ENCODE assay signal across 7 mouse cellular contexts in genomic region chr12:79322539-79322938, GRCm38 (mm10). TPM values are rescaled to one million over a fixed set of nuclear protein-coding genes. Genes with fewer than 3 reads are reported as not detected.
A peak's percentile ranks its signal among the peaks of the same experiment; 100 is the strongest.
DNase-seq lines count a peak whose midpoint lies in the region; ATAC-seq and TF ChIP-seq lines count a peak whose summit lies in the region.
"Not testable (repeated sequence)": the region's sequence is repeated elsewhere in the genome, so short reads cannot be mapped to it uniquely, and the experiment has no call there.

No protein-coding gene starts in this region.

- peaks cover 5 to 51% of the 10 kb centered on the region in 2 experiments for H3K36me3 ChIP-seq in CH12.LX (replicated peaks in 1 of 2; ENCODE audit: control insufficient read depth in 1 of 2, insufficient read depth in 1 of 2, low read length in 1 of 2)
- not testable (repeated sequence) for H3K36me3 ChIP-seq in liver, embryonic 14.5 days (replicated peaks; ENCODE audit: control insufficient read depth, insufficient read depth, low read depth); midbrain, postnatal 0 days (ENCODE audit: insufficient read depth, low read length)

- TF ChIP-seq CTCF in CH12.LX (conservative IDR thresholded peaks at IDR 0.05 in 1 of 2, IDR thresholded peaks at IDR 0.05 in 1 of 2; ENCODE audit: low read depth in 2 of 2, low read length in 2 of 2) = peak; percentile 42 to 65
- peak; percentile 28; the same call in 1 of the 2 replicates for TF ChIP-seq CTCF in cerebellum, adult 2 months (IDR thresholded peaks at IDR 0.05; ENCODE audit: borderline replicate concordance, insufficient read depth, low read depth, low read length)
- TF ChIP-seq CTCF in liver, embryonic 14.5 days (IDR thresholded peaks at IDR 0.05; ENCODE audit: low read depth) = peak; percentile 40; the same call in 1 of the 2 replicates
- TF ChIP-seq CTCF in midbrain, postnatal 0 days (IDR thresholded peaks at IDR 0.05) = peak; percentile 72

- not testable (repeated sequence) for TF ChIP-seq POLR2A in CH12.LX (IDR thresholded peaks at IDR 0.05; ENCODE audit: low read depth, low read length); cerebellum, adult 2 months (IDR thresholded peaks at IDR 0.05; ENCODE audit: borderline replicate concordance, insufficient read depth, low read length)

- ATAC-seq in liver, embryonic 14.5 days (ENCODE audit: insufficient read depth); midbrain, postnatal 0 days (ENCODE audit: low FRiP score): not testable (repeated sequence)

- WGBS in cerebellum, adult 2 months = 52% methylated on average over 2 of the region's 2 CpGs
- 47% methylated on average over 2 of the region's 2 CpGs for WGBS in liver, embryonic 14.5 days (ENCODE audit: insufficient replicate concordance)
- 71% methylated on average over 2 of the region's 2 CpGs for WGBS in midbrain, postnatal 0 days

- H3K4me2 ChIP-seq in CH12.LX (ENCODE audit: insufficient read depth, low read depth, poor library complexity, severe bottlenecking); liver, embryonic 14.5 days (ENCODE audit: low read depth); midbrain, postnatal 0 days (ENCODE audit: low read depth, low read length, poor library complexity, severe bottlenecking): not testable (repeated sequence)

- dilution Hi-C loops in CH12.LX (cut with MboI; ENCODE audit: extremely low pct_ligation_motif_present, extremely low pct_unique_long_range_greater_than_20kb, low sequenced_read_pairs) = not testable (repeated sequence)

- in situ Hi-C loops in CH12.LX (cut with MboI; ENCODE audit: low pct_ligation_motif_present, low pct_unique_long_range_greater_than_20kb, low sequenced_read_pairs) = not testable (repeated sequence)

- H3K27ac ChIP-seq in CH12.LX (ENCODE audit: insufficient read depth, low read depth); cerebellum, adult 2 months (ENCODE audit: insufficient read depth, low read length); liver, embryonic 14.5 days; midbrain, postnatal 0 days (ENCODE audit: low read depth, low read length): not testable (repeated sequence)

- not testable (repeated sequence) for TF ChIP-seq EP300 in CH12.LX (IDR thresholded peaks at IDR 0.05; ENCODE audit: low read length); liver, embryonic 14.5 days (IDR thresholded peaks at IDR 0.05; ENCODE audit: low read depth)

- not testable (repeated sequence) for H3K9me3 ChIP-seq in CH12.LX (replicated peaks; ENCODE audit: low read length); liver, embryonic 14.5 days (ENCODE audit: control insufficient read depth, low read length); midbrain, postnatal 0 days (ENCODE audit: low read length)

- not testable (repeated sequence) for H3K27me3 ChIP-seq in CH12.LX (replicated peaks); cerebellum, adult 2 months (ENCODE audit: control insufficient read depth, insufficient read depth, low read length); liver, embryonic 14.5 days (ENCODE audit: control insufficient read depth, insufficient read depth, low read length); midbrain, postnatal 0 days (ENCODE audit: insufficient read depth, low read length)

- peaks cover 4 to 20% of the 10 kb centered on the region in 2 experiments for H3K4me1 ChIP-seq in CH12.LX (ENCODE audit: control insufficient read depth in 1 of 2, insufficient read depth in 2 of 2)
- H3K4me1 ChIP-seq in cerebellum, adult 2 months (ENCODE audit: control insufficient read depth, insufficient read depth, low read length); liver, embryonic 14.5 days (replicated peaks; ENCODE audit: control insufficient read depth in 2 of 2, insufficient read depth in 2 of 2, low read length in 1 of 2); midbrain, postnatal 0 days (ENCODE audit: insufficient read depth, low read length): not testable (repeated sequence)

- H3K9ac ChIP-seq in CH12.LX (ENCODE audit: insufficient read depth, low read depth); liver, embryonic 14.5 days (replicated peaks); midbrain, postnatal 0 days (replicated peaks; ENCODE audit: low read length, poor library complexity, severe bottlenecking): not testable (repeated sequence)

- TF ChIP-seq RAD21 in CH12.LX (IDR thresholded peaks at IDR 0.05; ENCODE audit: low read depth, low read length) = peak; percentile 44

- not testable (repeated sequence) for H3K4me3 ChIP-seq in CH12.LX (replicated peaks in 1 of 3; ENCODE audit: low read depth in 2 of 3, low read length in 2 of 3, poor library complexity in 1 of 3); cerebellum, adult 2 months (replicated peaks; ENCODE audit: insufficient read depth, low read depth, low read length); liver, embryonic 14.5 days (ENCODE audit: insufficient read depth in 1 of 2, low read depth in 2 of 2, low read length in 2 of 2); midbrain, postnatal 0 days (ENCODE audit: low read depth, low read length)

- DNase-seq in CH12.LX (ENCODE audit: extremely low read depth) (peak; percentile 47), R1 (ENCODE audit: low read depth, low spot score) (peak; percentile 51)
- peak in 1 of 2 experiments; percentile 7 for DNase-seq in cerebellum, adult 2 months
- peak; percentile 28 for DNase-seq in forelimb bud, embryonic 11.5 days (ENCODE audit: low read depth, low spot score)
- peak; percentile 22 for DNase-seq in hindlimb bud, embryonic 11.5 days (ENCODE audit: extremely low spot score, low read depth, low spot score)
- peak in 1 of 3 experiments; percentile 22 for DNase-seq in liver, embryonic 14.5 days (ENCODE audit: low read depth in 3 of 3, low spot score in 3 of 3)
- DNase-seq in midbrain, postnatal 0 days (ENCODE audit: low spot score) = peak; percentile 73

- not testable (repeated sequence) for H3K79me2 ChIP-seq in CH12.LX (replicated peaks; ENCODE audit: control insufficient read depth, extremely low read depth, insufficient read depth, poor library complexity, severe bottlenecking)

TF ChIP-seq in CH12.LX, 34 proteins besides CTCF, POLR2A, EP300 and RAD21:
- TF ChIP-seq SMC3 (IDR thresholded peaks at IDR 0.05; ENCODE audit: low read depth, low read length) = peak; percentile 35

RNA-seq across cellular contexts. Expression of gene Rad51b, which starts 25.5 kb away (rescaled TPM):
- total RNA-seq in CH12.LX (2012; rRNA removed) (7.7 and 8.5 TPM in 2 replicates), CH12.LX (2014; rRNA removed) (8.6 and 9.6 TPM in 2 replicates)
- 5.9 and 6.5 TPM in 2 replicates for polyA plus RNA-seq in CH12.LX (2012; ENCODE audit: insufficient read length, low read depth)
- polyA plus RNA-seq in cerebellum, adult 2 months (2012; rRNA removed) = 0.23 and 0.44 TPM in 2 replicates
- polyA plus RNA-seq in liver, embryonic 14.5 days (2012; rRNA removed) = 1.6 and 2.3 TPM in 2 replicates
- polyA plus RNA-seq in liver, embryonic 14.5 days (2014; fragmentation: Nextera tagmentation; extraction: Ambion mirVana) = 5.1 and 5.5 TPM in 2 replicates
- 0.09 and 0.22 TPM in 2 replicates for total RNA-seq in midbrain, postnatal 0 days (2014; rRNA removed)
- 0.38 and 0.74 TPM in 2 replicates for polyA plus RNA-seq in midbrain, postnatal 0 days (2015; fragmentation: Nextera tagmentation; extraction: Ambion mirVana)

RNA-seq across cellular contexts. Expression of gene Zfyve26, which starts 26.4 kb away (rescaled TPM):
- total RNA-seq in CH12.LX (2012; rRNA removed) (16.1 and 19.1 TPM in 2 replicates), CH12.LX (2014; rRNA removed) (10.1 and 10.4 TPM in 2 replicates)
- polyA plus RNA-seq in CH12.LX (2012; ENCODE audit: insufficient read length, low read depth) = 24.8 and 27.8 TPM in 2 replicates
- polyA plus RNA-seq in cerebellum, adult 2 months (2012; rRNA removed) = 32.1 and 38.4 TPM in 2 replicates
- 7.7 and 12.5 TPM in 2 replicates for polyA plus RNA-seq in liver, embryonic 14.5 days (2012; rRNA removed)
- polyA plus RNA-seq in liver, embryonic 14.5 days (2014; fragmentation: Nextera tagmentation; extraction: Ambion mirVana) = 7.0 and 7.6 TPM in 2 replicates
- total RNA-seq in midbrain, postnatal 0 days (2014; rRNA removed) = 10.3 and 25.6 TPM in 2 replicates
- 4.3 and 6.2 TPM in 2 replicates for polyA plus RNA-seq in midbrain, postnatal 0 days (2015; fragmentation: Nextera tagmentation; extraction: Ambion mirVana)
